Mouse (Mus musculus) bone marrow, adult 2 months (tissue): Measurements from ENCODE around the gene Trp53.
A peak's percentile ranks its signal among the peaks of the same experiment; 100 is the strongest.

Experiments
- CTCF ChIP-seq: fragments of 200-500 bp; IDR thresholded peaks from 2 replicates; pipeline ENCODE4 v1.5.1; 2011; ENCODE audit warnings: low read length, control low read depth; ENCODE audit not compliant: control insufficient read depth, insufficient read depth
- POLR2A ChIP-seq: fragments of 200-500 bp; IDR thresholded peaks from 2 replicates; pipeline ENCODE4 v1.6.1; 2011; ENCODE audit warnings: low read depth, mild to moderate bottlenecking, control low read depth, low read length, borderline replicate concordance; ENCODE audit not compliant: control insufficient read depth

- TF ChIP-seq CTCF (peak; percentile 90), POLR2A (peak; percentile 60; the same call in 1 of the 2 replicates)
These were observed 52.3 kb downstream of the Trp53 start, which contains the start of gene Fxr2 for GRCm38 (mm10) chr11:69632284-69633089.
